Mouse (Mus musculus): ENCODE data around the gene Prkar2a. TPM values are rescaled to one million over a fixed set of nuclear protein-coding genes. Genes with fewer than 3 reads are reported as not detected.
A peak's percentile ranks its signal among the peaks of the same experiment; 100 is the strongest.

The Prkar2a gene
- polyA plus RNA-seq, 1 experiment from 2014 or later: 54.1 TPM

- Histone ChIP-seq H3K27ac (ENCODE audit: low read depth, low read length) (no peak overlapping the region), H3K4me3 (ENCODE audit: low read depth, low read length) (no peak overlapping the region), H3K36me3 (ENCODE audit: control insufficient read depth, insufficient read depth, low read length) (no peaks in the 10 kb centered on the region; the same call in 1 of the 2 replicates), H3K9ac (ENCODE audit: low read length) (no peak overlapping the region), H3K4me2 (ENCODE audit: low read depth, low read length, severe bottlenecking) (no peak overlapping the region), H3K9me3 (ENCODE audit: control insufficient read depth, low read length) (no peaks in the 10 kb centered on the region), H3K27me3 (ENCODE audit: control insufficient read depth, insufficient read depth, low read length) (no peaks in the 10 kb centered on the region), H3K4me1 (replicated peaks; ENCODE audit: control insufficient read depth, insufficient read depth, low read length) (no peaks in the 10 kb centered on the region)
- WGBS: 87% methylated on average over 11 of the region's 11 CpGs
- DNase-seq (ENCODE audit: low spot score) (no peak), ATAC-seq (replicated peaks; ENCODE audit: low FRiP score) (no peak)
Measured at GRCm38 (mm10) chr9:108752142-108752920, 63.2 kb downstream of the Prkar2a start.

- no peak for ATAC-seq (replicated peaks; ENCODE audit: low FRiP score)
Measured at GRCm38 (mm10) chr9:108753326-108753725, 64.2 kb downstream of the Prkar2a start.

GRCm38 (mm10) chr9:108753976-108754375 is 64.9 kb downstream of the Prkar2a start:
- 91% methylated on average over 3 of the region's 3 CpGs for WGBS
- H3K4me1 ChIP-seq (replicated peaks; ENCODE audit: control insufficient read depth, insufficient read depth, low read length): no peaks in the 10 kb centered on the region
- no peak overlapping the region for H3K4me2 ChIP-seq (ENCODE audit: low read depth, low read length, severe bottlenecking)
- ATAC-seq (replicated peaks; ENCODE audit: low FRiP score) (no peak), DNase-seq (ENCODE audit: low spot score) (no peak)
- H3K9ac ChIP-seq (ENCODE audit: low read length): no peak overlapping the region
- no peaks in the 10 kb centered on the region for H3K27me3 ChIP-seq (ENCODE audit: control insufficient read depth, insufficient read depth, low read length)
- no peak overlapping the region for H3K27ac ChIP-seq (ENCODE audit: low read depth, low read length)
- no peaks in the 10 kb centered on the region for H3K9me3 ChIP-seq (ENCODE audit: control insufficient read depth, low read length)
- H3K4me3 ChIP-seq (ENCODE audit: low read depth, low read length): no peak overlapping the region
- no peaks in the 10 kb centered on the region for H3K36me3 ChIP-seq (ENCODE audit: control insufficient read depth, insufficient read depth, low read length)

More at GRCm38 (mm10) chr9:108753326-108753725, 64.2 kb downstream of the Prkar2a start:
- Histone ChIP-seq H3K4me1 (replicated peaks; ENCODE audit: control insufficient read depth, insufficient read depth, low read length) (no peaks in the 10 kb centered on the region), H3K36me3 (ENCODE audit: control insufficient read depth, insufficient read depth, low read length) (no peaks in the 10 kb centered on the region; the same call in 1 of the 2 replicates), H3K9me3 (ENCODE audit: control insufficient read depth, low read length) (no peaks in the 10 kb centered on the region), H3K9ac (ENCODE audit: low read length) (no peak overlapping the region), H3K4me3 (ENCODE audit: low read depth, low read length) (no peak overlapping the region), H3K27ac (ENCODE audit: low read depth, low read length) (no peak overlapping the region), H3K4me2 (ENCODE audit: low read depth, low read length, severe bottlenecking) (no peak overlapping the region), H3K27me3 (ENCODE audit: control insufficient read depth, insufficient read depth, low read length) (no peaks in the 10 kb centered on the region)
- 72% methylated on average over 9 of the region's 9 CpGs for WGBS
- peak; percentile 70 for DNase-seq (ENCODE audit: low spot score)

GRCm38 (mm10) chr9:108754423-108754822 is 65.3 kb downstream of the Prkar2a start:
- H3K4me3 ChIP-seq (ENCODE audit: low read depth, low read length): no peak overlapping the region
- H3K9ac ChIP-seq (ENCODE audit: low read length): no peak overlapping the region
- ATAC-seq (replicated peaks; ENCODE audit: low FRiP score) (no peak), DNase-seq (ENCODE audit: low spot score) (no peak)
- no peaks in the 10 kb centered on the region for H3K4me1 ChIP-seq (replicated peaks; ENCODE audit: control insufficient read depth, insufficient read depth, low read length)
- H3K9me3 ChIP-seq (ENCODE audit: control insufficient read depth, low read length): no peaks in the 10 kb centered on the region
- WGBS: 92% methylated on average over 5 of the region's 5 CpGs
- no peak overlapping the region for H3K27ac ChIP-seq (ENCODE audit: low read depth, low read length)
- no peaks in the 10 kb centered on the region for H3K36me3 ChIP-seq (ENCODE audit: control insufficient read depth, insufficient read depth, low read length)
- no peak overlapping the region for H3K4me2 ChIP-seq (ENCODE audit: low read depth, low read length, severe bottlenecking)
- H3K27me3 ChIP-seq (ENCODE audit: control insufficient read depth, insufficient read depth, low read length): no peaks in the 10 kb centered on the region

- Histone ChIP-seq H3K4me1 (replicated peaks; ENCODE audit: control insufficient read depth, insufficient read depth, low read length) (no peaks in the 10 kb centered on the region), H3K4me2 (ENCODE audit: low read depth, low read length, severe bottlenecking) (no peak overlapping the region), H3K27me3 (ENCODE audit: control insufficient read depth, insufficient read depth, low read length) (no peaks in the 10 kb centered on the region), H3K9ac (ENCODE audit: low read length) (no peak overlapping the region), H3K9me3 (ENCODE audit: control insufficient read depth, low read length) (no peaks in the 10 kb centered on the region; the same call in 1 of the 2 replicates), H3K36me3 (ENCODE audit: control insufficient read depth, insufficient read depth, low read length) (no peaks in the 10 kb centered on the region), H3K27ac (ENCODE audit: low read depth, low read length) (no peak overlapping the region), H3K4me3 (ENCODE audit: low read depth, low read length) (no peak overlapping the region)
- WGBS: 70% methylated on average over 6 of the region's 6 CpGs
- no peak for DNase-seq (ENCODE audit: low spot score)
- no peak for ATAC-seq (replicated peaks; ENCODE audit: low FRiP score)
Measured at GRCm38 (mm10) chr9:108757406-108757805, 68.3 kb downstream of the Prkar2a start.

- H3K9me3 ChIP-seq (ENCODE audit: control insufficient read depth, low read length): no peaks in the 10 kb centered on the region; the same call in 1 of the 2 replicates
- no peak overlapping the region for H3K4me3 ChIP-seq (ENCODE audit: low read depth, low read length)
- no peak overlapping the region for H3K27ac ChIP-seq (ENCODE audit: low read depth, low read length)
- no peak overlapping the region for H3K4me2 ChIP-seq (ENCODE audit: low read depth, low read length, severe bottlenecking)
- no peaks in the 10 kb centered on the region for H3K4me1 ChIP-seq (replicated peaks; ENCODE audit: control insufficient read depth, insufficient read depth, low read length)
- no peaks in the 10 kb centered on the region for H3K36me3 ChIP-seq (ENCODE audit: control insufficient read depth, insufficient read depth, low read length)
- no peaks in the 10 kb centered on the region for H3K27me3 ChIP-seq (ENCODE audit: control insufficient read depth, insufficient read depth, low read length)
- DNase-seq (ENCODE audit: low spot score) (no peak), ATAC-seq (replicated peaks; ENCODE audit: low FRiP score) (no peak)
- no peak overlapping the region for H3K9ac ChIP-seq (ENCODE audit: low read length)
- WGBS: 96% methylated on average over 20 of the region's 20 CpGs
Measured at GRCm38 (mm10) chr9:108759121-108759520, 70.0 kb downstream of the Prkar2a start.

GRCm38 (mm10) chr9:108759805-108760204 is 70.7 kb downstream of the Prkar2a start:
- ATAC-seq (replicated peaks; ENCODE audit: low FRiP score) (no peak), DNase-seq (ENCODE audit: low spot score) (peak; percentile 72)
- no peak overlapping the region for H3K27ac ChIP-seq (ENCODE audit: low read depth, low read length)
- no peak overlapping the region for H3K4me2 ChIP-seq (ENCODE audit: low read depth, low read length, severe bottlenecking)
- H3K27me3 ChIP-seq (ENCODE audit: control insufficient read depth, insufficient read depth, low read length): no peaks in the 10 kb centered on the region
- no peak overlapping the region for H3K9ac ChIP-seq (ENCODE audit: low read length)
- no peak overlapping the region for H3K4me3 ChIP-seq (ENCODE audit: low read depth, low read length)
- no peaks in the 10 kb centered on the region for H3K4me1 ChIP-seq (replicated peaks; ENCODE audit: control insufficient read depth, insufficient read depth, low read length)
- WGBS: 70% methylated on average over 2 of the region's 2 CpGs
- no peaks in the 10 kb centered on the region for H3K36me3 ChIP-seq (ENCODE audit: control insufficient read depth, insufficient read depth, low read length)
- no peaks in the 10 kb centered on the region; the same call in 1 of the 2 replicates for H3K9me3 ChIP-seq (ENCODE audit: control insufficient read depth, low read length)

- H3K4me2 ChIP-seq (ENCODE audit: low read depth, low read length, severe bottlenecking): no peak overlapping the region
- ATAC-seq (replicated peaks; ENCODE audit: low FRiP score) (no peak), DNase-seq (ENCODE audit: low spot score) (no peak)
- H3K4me3 ChIP-seq (ENCODE audit: low read depth, low read length): no peak overlapping the region
- no peaks in the 10 kb centered on the region; the same call in 1 of the 2 replicates for H3K9me3 ChIP-seq (ENCODE audit: control insufficient read depth, low read length)
- no peaks in the 10 kb centered on the region for H3K4me1 ChIP-seq (replicated peaks; ENCODE audit: control insufficient read depth, insufficient read depth, low read length)
- no peak overlapping the region for H3K9ac ChIP-seq (ENCODE audit: low read length)
- no peaks in the 10 kb centered on the region for H3K27me3 ChIP-seq (ENCODE audit: control insufficient read depth, insufficient read depth, low read length)
- H3K36me3 ChIP-seq (ENCODE audit: control insufficient read depth, insufficient read depth, low read length): no peaks in the 10 kb centered on the region
- no peak overlapping the region for H3K27ac ChIP-seq (ENCODE audit: low read depth, low read length)
Measured at GRCm38 (mm10) chr9:108761561-108761960, 72.4 kb downstream of the Prkar2a start.

GRCm38 (mm10) chr9:108764971-108765370 is 75.9 kb downstream of the Prkar2a start:
- Histone ChIP-seq H3K4me2 (ENCODE audit: low read depth, low read length, severe bottlenecking) (no peak overlapping the region), H3K9ac (ENCODE audit: low read length) (no peak overlapping the region), H3K36me3 (ENCODE audit: control insufficient read depth, insufficient read depth, low read length) (no peaks in the 10 kb centered on the region), H3K4me3 (ENCODE audit: low read depth, low read length) (no peak overlapping the region), H3K27me3 (ENCODE audit: control insufficient read depth, insufficient read depth, low read length) (no peaks in the 10 kb centered on the region), H3K4me1 (replicated peaks; ENCODE audit: control insufficient read depth, insufficient read depth, low read length) (no peaks in the 10 kb centered on the region), H3K27ac (ENCODE audit: low read depth, low read length) (no peak overlapping the region), H3K9me3 (ENCODE audit: control insufficient read depth, low read length) (no peaks in the 10 kb centered on the region)
- no peak for ATAC-seq (replicated peaks; ENCODE audit: low FRiP score)
- 83% methylated on average over 10 of the region's 10 CpGs for WGBS
- no peak for DNase-seq (ENCODE audit: low spot score)
